Mouse (Mus musculus) right cerebral cortex, postnatal 10 days (tissue): ENCODE measurements at regions not wholly inside any gene's neighbourhood (a gene's known extent, or its start where the extent isn't known, plus 50 kb on each side); places are given as distances from the start of the nearest gene placed in this dataset.

Experiments used
- DNase-seq, 2 experiments: peaks; one replicate each; pipeline ENCODE4 v3.0.0; 2021; ENCODE audit warnings: low spot score in 2 of 2

- no peak for DNase-seq
Observed at GRCm38 (mm10) chr6:116896132-116896630, 179.5 kb upstream of the Tmem72 start.

GRCm38 (mm10) chr6:116901816-116902215, 185.1 kb upstream of the Tmem72 start:
- peak; percentile 31 to 71 for DNase-seq

DNA sequence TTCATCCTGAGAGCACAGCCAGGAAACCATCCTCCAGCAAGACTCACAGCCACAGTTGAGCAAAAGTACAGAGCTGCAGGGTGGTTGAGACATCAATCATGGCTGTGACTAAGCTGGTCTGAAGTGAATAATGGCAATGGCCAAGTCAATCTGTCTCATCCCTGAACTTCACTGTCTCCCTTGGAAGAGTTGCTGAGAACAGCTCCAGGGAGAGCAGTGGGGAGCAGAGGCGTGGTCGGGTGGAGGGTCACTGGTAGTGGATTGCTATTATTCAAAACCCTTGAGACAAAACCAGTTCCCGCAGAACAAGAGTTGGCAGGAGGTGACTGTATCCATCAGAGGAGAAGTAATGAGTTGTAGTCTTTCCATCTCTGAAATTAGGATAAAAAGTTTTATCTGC, 185.7 kb upstream of the Tmem72 start:
- DNase-seq = no peak

GRCm38 (mm10) chr6:116906426-116907172, 189.9 kb upstream of the Tmem72 start:
- no peak for DNase-seq

DNA sequence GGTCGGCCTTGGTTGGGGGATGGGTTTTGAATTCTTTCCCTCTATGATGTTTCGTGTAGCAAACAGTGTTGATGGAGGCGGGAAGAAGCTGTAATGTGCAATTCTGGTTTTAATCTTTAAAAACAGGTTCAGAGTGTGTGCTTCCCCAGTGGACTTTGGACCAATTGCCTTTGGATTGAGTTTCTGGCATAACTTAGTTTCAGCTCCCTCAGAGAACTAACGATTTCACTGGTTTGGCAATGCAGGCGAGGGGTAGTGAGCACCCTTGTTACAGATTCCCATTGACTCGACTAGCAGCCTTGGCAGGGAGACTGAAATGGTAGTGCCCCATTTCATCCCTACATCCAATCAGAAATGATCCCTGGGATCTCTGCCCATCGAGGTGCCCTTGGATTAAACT, 193.9 kb upstream of the Tmem72 start:
- no peak for DNase-seq

GRCm38 (mm10) chr6:116912161-116912560, 195.4 kb upstream of the Tmem72 start:
- DNase-seq = no peak

- DNase-seq = no peak
Observed at GRCm38 (mm10) chr6:116914073-116914472, 197.4 kb upstream of the Tmem72 start.

DNA sequence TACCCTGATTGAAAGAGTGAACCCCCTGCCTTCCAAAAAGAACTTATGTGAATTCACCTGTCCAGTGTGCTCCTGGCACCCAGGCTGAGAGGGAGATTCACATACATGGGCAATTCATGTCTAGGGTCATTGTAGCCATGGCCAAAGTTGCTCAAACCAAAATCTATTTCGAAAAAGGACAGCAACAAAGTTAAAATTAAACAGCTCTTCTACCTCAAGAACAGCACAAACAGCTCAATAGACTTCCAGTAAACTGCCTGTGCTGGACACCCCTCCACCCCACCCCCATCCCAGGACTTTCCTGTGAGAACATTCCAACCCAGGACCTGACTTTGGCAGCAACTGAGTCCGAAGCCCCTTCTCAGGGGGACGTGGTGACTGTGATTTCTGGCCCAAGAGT, 218.3 kb upstream of the Tmem72 start:
- no peak for DNase-seq

- no peak for DNase-seq
Observed at GRCm38 (mm10) chr6:116941576-116941975, 224.9 kb upstream of the Tmem72 start.

GRCm38 (mm10) chr6:116942696-116943095, 225.6 kb upstream of the Cxcl12 start:
- no peak for DNase-seq

GRCm38 (mm10) chr6:116946083-116946732, 222.1 kb upstream of the Cxcl12 start:
- DNase-seq = no peak

DNA sequence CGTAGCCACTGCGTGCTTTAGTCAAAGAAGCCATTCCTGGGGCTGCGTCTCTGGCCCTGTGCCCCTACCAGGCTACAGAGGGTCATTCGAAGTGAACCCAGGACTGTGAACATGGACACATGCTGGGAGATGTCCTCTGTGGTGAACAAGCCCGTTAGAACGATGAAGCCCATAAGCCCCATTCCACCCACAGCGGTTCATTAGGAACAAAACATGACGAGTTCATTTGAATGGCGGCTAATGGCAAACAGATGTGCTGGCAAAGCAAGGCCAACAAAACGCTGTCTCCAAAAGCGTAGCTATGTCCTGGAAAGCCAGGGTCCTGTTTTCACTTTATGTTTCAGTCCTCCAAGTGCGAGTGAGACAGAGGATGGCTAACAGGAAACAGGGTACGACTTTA, 208.7 kb upstream of the Cxcl12 start:
- DNase-seq = peak in 1 of 2 experiments; percentile 13

DNA sequence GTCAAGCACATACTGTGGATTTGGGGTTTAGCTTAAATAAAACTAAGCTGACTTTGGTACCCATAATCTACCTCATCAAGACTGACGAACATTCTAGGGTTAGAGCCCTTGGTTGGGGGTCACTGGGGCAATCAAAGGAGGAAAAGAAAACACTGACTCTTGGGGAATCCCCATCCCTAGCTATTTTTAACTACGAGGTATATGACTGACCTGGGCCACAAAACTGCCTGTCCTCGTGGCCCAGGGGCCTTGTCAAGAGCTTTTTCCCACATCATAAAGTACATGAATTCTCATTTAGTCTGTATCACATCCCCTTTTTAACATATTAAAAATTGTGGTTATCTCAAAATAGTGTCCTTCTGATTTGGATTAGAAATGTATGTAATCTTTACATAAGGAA, 207.7 kb upstream of the Cxcl12 start:
- no peak for DNase-seq

DNA sequence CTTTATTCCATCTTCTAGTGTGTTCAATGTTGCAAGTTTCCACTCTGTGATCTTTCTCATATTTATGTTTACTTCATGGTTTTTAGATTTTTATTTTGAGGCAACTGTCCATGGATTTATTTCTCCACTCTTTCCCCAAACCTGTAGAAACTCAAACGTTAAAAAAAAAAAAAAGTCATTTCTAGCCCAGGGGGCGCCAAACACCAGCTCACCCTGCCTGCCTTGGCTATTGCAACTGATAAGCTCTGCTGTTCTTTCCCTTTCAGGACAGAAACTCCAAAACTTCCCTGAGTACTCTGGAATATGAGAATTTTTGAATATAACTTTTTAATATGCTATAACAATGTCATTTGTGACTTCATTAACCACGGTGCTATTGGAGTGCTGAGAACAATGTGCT, 201.9 kb upstream of the Cxcl12 start:
- DNase-seq = no peak

DNA sequence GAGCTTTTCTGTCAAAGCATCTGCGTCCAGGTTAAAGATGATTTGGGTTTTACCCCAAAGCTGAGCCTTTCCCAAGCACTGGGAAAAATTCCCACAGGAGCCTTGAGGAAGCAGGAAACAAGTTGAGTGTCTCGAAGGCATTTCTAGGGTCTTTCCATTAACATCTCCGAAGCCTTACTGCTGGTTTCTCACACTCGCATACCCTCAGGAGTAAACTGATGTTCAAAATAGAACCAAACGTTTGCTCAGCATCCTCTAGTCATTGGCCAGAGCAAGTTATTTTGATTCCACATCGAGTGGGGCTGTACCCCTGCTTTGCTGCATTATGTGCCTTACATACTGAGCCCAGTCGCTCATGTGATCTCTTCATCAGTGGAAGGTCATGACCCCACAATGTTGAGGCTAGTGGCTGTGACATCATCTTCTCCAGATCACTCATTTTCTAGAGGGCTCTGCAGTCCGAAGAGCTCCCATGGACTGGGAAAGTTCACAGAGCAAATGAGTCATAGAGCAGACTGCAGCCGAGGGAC, 198.9 kb upstream of the Cxcl12 start:
- DNase-seq = no peak

DNA sequence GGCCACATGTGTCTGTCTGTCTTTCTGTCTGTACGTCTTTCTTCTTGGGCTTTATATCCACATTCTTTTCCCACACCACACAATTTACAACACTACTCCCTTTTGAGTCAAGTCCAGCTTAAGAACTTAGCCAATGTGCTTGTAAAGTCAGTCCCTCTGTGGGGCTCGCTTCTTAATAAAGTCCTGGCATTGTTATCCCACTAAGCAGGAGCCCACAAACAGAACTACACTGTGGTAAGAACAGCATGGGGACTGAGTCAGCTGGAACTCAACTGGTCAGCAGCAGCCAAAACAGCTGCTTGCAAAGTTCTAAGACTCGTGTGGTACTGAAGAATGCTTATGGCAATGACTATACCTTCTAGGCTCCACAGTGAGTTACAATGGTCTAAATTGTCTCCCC, 193.5 kb upstream of the Cxcl12 start:
- DNase-seq = no peak

DNA sequence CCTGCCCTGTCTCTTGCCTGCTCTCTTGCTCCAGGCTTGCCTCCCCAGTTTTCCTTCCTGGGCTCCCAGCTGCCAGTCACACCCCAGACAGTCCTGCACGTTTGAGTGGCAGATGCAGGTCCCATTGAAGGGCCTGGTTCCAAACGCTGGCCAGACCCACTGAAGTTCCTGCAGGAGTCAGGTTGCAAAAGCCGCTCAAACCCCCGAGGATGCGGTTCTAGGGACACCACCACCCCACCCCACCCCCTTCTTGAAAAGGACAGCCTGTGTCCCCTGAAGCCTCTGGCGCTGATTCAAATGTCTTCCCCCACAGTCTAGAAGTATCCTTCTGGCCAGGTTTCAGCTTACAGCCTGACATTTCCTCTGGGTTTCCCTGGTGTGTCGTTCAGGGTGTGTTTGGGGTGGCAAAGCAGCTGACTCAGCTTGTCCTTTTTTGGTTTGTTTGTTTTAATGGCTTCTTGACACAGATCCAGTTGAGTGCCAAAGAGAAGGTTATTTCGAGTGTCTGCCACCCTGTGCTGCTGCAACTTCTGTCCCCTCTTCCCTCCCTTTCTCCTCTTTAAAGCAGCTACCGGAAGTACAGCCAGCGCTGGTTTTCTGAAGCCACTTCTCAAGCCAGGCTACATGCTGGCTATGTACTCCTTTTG, 187.9 kb upstream of the Cxcl12 start:
- peak in 1 of 2 experiments; percentile 28 for DNase-seq

DNA sequence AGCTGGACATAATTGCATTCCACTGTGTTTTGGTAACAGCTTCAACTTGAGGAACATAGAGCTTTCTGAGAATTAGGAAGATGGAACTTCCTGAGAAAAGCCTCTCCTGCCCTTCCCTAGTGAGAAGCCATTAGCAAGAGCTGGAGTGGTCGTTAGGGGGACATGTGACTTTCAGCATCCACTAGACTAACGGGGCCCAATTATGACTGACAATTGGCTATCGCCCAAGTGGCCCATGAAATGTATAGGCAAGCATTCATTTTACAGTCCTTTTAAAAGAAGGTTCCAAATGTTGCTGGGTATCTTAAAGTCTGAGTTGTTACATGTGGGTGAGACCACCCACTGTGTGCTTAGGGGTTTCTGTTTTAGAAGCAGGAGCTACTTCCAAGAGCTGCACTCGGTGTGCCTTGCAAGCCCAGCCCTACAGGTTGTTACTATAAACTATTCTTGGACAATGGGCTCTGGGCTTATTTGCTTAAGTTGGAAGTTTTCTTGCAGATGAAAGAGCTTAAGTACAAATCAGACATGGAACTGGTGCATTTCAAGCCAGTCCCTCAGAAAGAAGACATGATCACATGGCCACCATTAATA, 183.1 kb upstream of the Cxcl12 start:
- DNase-seq = no peak

- DNase-seq = no peak
Observed at GRCm38 (mm10) chr6:116986266-116987000, 181.9 kb upstream of the Cxcl12 start.

GRCm38 (mm10) chr6:116987243-116987642, 181.1 kb upstream of the Cxcl12 start:
- DNase-seq = no peak

- DNase-seq = peak; percentile 54 to 58
Observed at GRCm38 (mm10) chr6:116998948-116999682, 169.2 kb upstream of the Cxcl12 start.
